Mouse (Mus musculus): ENCODE measurements around the gene Ski. TPM values are rescaled to one million over a fixed set of nuclear protein-coding genes. Genes with fewer than 3 reads are reported as not detected.

Ski gene
- total RNA-seq, 2 experiments from 2014 or later = 117 to 121 TPM

DNA sequence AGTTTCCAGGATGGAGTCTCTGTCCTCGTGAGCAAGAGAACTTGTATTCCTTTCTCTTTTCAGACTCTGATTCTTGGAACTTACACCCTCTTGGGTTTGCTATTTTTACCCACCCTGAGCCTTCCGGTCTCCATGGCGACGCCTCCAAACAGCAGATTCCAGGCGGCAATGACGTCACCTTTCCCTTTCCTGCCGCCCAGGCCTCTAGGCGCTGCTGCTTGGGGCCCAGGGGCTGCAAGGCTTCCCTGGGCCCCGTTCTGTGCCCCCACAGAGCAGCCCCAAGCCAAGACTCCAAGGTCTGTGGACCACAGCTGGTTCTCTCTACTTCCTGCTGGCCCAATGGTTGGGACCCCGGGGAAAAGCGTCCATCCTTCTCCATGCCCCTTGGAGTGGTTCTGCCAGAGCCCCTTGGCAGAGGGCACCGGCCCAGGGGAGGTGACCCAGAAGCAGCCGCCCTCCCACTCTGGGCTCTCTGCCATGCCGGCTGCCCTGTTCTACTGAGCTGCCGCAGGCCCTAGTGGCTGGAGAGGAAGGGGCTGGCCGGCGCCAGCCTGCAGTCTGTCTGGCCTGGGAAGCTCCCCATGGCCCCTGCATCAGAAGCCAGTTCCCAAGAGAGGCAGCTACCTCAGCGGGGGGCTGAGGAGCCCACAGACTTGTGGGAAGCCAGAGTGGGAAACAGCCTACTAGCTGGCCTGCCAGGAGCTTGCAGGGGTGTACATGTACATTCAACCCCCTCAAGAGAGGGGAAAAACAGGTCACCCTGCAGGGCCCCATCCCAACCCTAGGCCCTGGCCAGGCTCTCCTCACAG is 13.1 kb upstream of the Ski start:
- intact Hi-C loops (cut with DNase I) = no loop called here
- DNase-seq = peak; percentile 95

DNA sequence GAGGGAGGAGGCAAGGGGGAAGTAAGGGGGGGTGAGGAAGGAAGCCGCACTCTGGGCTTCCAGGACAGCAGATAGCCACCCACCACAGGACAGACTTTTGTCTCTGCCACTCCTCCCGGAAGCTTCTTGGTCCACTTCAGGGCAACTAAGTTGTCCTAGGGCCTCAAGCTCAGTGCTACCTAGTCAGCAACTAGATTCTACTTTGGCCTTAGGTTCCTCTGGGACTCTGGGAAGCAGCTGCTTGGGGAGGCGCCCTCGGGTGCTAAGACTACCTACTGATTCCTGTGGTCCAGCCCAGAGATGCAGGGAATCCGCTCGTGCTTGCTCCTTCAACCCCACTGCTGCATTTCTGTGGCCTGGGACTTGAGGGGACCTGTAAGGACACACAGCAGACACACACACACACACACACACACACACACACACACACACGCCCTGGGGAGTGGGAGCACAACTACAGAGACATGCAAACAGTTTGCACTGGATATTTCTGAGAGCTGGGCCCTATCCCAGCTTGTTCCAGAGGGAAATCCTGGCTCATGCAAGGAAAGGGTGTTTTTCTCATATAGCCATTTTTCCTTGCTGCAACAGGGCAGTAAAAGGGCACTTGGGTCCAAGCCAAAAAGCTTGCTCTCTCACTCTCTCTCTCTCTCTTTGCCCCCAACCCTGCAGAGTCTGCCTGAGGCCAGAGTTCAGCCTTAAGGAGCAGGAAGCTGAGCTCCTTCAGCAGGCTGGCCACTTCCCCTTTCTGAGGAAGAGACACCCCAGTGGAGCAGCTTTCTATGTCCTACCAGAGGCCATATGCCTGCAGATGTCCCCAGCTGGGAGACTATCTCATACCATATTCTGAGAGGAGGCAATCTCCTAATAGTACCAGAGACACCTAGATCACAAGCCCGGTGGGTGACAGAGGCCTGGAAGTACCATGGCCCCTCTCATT is 12.2 kb upstream of the Ski start:
- intact Hi-C loops (cut with DNase I) = no loop called here
- peak; percentile 22 for DNase-seq

DNA sequence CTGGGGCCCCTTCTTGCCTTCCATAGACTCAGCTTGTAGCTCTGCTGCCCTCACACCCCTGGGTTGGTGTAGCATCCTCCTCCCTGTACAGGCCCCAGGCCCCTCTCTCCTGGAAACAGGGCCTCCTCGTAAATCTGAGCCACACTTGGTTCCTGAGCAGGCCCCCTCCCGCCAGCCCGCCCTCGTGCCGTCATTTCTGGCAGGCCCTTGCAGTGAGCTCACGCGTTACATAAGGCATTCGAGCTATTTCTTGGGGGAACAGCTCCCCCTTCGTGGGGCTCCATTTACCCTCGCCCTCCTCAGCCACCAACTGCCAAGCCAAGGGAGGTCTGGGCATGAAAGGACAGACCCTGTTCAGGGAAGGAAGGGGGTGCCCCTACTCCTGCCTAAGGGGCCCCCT is 11.5 kb upstream of the Ski start:
- intact Hi-C loops (cut with DNase I) = no loop called here
- DNase-seq = peak; percentile 49

DNA sequence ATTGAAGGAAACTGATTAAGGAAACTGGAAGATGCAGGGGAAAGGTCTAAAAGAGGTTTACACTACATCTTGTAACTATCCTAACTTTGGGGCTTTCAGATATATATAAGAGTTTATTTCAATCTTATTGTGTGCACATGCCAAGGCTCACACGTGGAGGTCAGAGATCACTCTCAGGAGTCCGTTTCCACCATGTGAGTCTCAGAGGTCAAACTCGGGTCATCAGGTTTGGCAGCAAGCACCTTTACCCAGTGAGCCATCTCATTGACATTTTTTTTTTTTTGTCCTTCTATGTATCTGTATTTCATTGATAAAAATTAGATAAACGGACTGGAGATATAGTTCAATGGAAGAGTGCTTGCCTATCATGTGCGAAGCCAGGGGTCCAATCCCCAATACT is 6.1 kb upstream of the Ski start:
- intact Hi-C loops (cut with DNase I) = no loop called here
- DNase-seq = no peak

DNA sequence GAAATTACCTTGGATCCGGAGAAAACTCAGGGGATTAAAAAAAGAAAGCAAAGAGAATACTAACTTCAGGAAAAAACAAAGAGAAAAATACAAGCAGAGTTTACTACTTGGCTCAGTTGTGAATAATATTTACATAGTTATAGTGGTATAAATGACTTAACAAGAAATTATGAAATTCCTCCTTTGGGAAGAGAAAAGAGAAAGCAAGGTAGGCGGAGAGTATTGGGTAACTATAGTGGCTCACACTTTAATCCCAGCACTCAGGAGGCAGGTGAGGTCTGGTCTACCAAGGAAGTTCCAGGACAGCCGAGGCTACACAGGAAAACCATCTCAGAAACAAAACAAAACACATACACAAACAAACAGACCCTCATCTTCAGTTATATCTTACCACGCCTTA is 5.6 kb upstream of the Ski start:
- no peak for DNase-seq
- intact Hi-C loops (cut with DNase I) = no loop called here

GRCm38 (mm10) chr4:155225918-155226317 is 3.5 kb upstream of the Ski start:
- intact Hi-C loops (cut with DNase I) = no loop called here
- no peak for DNase-seq

DNA sequence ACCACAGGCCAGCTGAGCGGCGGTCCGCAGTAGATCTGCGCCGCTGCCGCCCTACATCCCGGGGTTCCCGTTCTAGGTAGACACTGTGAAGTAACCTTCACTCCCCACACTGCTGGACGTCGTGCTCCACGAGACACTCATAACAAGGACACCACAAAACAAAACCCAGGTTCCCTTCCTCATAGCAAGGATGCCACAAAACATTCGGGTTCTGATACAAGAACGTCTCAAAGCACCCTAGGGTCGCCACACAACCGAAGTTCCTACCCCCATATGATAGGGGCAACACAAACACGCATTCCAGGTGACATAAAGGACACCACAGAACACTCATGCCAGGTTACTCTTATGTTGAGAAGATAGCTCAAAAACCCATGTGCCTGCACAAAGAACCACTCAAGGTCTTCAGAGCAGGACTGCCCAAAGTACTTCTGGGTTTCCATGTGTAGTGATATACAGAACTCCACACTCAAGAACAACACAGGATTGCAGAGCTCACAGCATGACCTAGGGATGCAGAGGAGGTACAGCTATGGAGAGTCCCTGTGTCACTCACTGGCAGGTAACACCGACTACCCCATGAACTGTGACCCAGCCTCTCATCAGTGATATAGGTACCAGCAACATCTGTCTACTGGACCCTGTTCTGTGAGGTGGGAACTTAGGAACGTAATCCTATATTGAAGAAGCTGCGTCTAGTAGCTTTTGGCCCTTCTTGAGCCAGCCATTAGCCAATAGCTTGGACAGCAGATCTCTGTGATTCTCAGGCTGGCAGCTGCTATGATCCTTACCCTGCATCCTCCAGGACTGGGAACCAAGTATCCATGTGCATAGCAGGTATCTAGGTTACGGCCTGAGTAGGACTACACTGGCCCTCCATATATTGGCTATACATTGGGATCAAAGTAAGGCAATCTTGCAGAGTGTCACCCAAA is 1.5 kb upstream of the Ski start:
- intact Hi-C loops (cut with DNase I) = no loop called here
- no peak for DNase-seq

DNA sequence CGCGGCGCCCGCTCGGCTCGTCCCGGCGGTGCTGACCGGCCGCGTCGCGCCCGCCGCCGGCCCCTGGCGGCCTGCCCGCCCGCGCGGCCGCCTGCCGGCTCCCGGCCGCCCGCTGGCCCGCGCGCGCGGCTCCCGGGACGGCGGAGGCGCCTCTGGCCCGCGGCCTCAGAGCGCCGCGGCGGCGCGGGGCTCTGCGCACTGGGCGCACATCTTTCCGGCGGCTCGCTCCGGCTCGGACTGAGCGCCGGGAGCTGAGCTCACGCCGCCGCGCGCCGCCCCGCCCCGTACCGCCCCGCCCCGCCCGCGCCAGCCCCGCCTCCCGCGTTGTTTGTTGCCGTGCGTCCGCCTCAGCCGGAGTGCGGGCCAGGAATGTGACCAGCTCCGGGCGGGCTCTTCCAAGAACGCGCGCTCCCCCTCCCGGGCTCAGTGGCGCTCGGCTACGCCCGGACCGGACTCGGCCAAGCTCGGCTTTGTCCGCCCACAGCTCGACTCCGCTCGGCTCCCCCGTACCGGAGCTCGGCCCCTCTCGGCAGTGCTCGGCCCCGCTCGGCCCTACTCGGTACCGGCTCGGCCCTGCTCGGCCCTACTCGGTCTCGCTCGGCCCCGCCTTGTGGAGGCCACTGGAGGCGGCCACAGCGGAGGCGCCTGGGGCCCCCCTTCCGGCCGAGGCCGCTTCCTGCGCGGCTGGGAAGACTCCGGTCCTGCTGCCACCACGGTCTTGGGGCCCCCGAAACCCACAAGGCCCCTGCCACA is 625 bp upstream of the Ski start:
- peak; percentile 100 for DNase-seq

GRCm38 (mm10) chr4:155221599-155222551 is 517 bp downstream of the Ski start:
- peak; percentile 88 for DNase-seq
- intact Hi-C loops (cut with DNase I) = no loop called here

More for the DNA sequence above, 625 bp upstream of the Ski start:
- intact Hi-C loops (cut with DNase I) = no loop called here

DNA sequence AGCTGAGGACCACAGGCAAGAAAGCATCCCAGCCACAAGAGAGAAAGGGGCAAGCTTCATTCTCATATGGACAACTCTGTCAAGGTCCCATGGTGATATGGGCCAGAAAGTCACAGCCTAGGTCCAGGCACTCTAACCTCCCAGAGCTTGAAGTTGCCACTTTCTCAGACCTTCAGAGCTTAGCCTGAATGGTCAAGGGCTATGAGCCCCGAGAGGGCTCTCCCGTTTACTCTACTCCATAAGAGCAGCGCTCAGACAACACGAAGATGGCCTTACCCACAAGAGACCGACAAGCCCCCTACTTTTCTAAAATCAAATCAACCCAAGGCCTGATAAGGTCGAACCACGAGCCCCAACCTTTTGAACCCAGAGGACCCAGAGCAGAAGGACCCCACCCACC is 1.3 kb downstream of the Ski start:
- DNase-seq = no peak
- intact Hi-C loops (cut with DNase I) = no loop called here

DNA sequence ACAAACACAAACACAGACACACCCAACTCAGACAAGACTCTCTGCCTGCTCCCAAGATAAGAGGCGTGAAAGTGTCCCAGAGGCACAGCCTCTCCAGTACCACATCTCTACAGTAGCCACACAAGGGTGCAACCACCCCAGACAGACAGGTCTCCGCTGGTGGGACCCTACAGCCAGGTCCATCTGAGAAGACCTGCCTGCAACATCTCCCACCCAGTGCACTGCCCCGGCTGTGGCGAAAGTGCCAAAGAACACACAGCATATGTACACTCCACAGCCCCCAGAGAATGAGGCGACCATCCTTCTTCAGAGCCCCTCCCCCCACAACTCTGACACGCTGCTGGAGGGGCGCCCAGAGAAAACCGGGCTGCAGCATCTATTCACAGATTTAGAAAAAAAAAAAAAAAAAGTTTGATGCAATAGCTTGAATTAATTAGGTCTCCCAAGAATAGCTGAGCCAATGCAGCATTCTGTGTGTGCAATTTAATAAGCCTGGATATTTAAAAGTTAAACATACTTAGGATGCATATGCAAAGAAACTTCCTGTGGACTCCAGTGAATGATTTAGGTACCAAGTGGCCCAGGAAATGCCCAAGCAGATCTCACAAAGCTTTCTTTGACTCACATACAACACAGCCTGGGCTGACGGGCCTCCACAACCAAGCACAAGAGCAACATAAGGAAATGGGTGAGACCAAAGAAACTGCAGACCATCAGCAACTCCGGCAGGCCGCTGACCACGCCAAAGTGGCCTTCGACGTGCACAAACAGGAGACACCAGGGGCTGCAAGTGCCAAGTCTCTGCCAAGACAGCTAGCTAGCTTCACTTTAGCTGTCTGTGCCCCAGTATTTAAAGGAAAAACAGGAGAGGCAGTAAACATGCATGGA is 1.9 kb downstream of the Ski start:
- DNase-seq = peak; percentile 72
- intact Hi-C loops (cut with DNase I) = no loop called here

GRCm38 (mm10) chr4:155219271-155220212 is 2.9 kb downstream of the Ski start:
- intact Hi-C loops (cut with DNase I) = loop anchor here (5.0 kb wide), 2 partner anchors 47 to 67 kb away; no protein-coding TSS in a partner anchor
- no peak for DNase-seq

GRCm38 (mm10) chr4:155218104-155218732 is 4.2 kb downstream of the Ski start:
- intact Hi-C loops (cut with DNase I) = loop anchor here (5.0 kb wide), 2 partner anchors 46 to 66 kb away; no protein-coding TSS in a partner anchor
- no peak for DNase-seq

DNA sequence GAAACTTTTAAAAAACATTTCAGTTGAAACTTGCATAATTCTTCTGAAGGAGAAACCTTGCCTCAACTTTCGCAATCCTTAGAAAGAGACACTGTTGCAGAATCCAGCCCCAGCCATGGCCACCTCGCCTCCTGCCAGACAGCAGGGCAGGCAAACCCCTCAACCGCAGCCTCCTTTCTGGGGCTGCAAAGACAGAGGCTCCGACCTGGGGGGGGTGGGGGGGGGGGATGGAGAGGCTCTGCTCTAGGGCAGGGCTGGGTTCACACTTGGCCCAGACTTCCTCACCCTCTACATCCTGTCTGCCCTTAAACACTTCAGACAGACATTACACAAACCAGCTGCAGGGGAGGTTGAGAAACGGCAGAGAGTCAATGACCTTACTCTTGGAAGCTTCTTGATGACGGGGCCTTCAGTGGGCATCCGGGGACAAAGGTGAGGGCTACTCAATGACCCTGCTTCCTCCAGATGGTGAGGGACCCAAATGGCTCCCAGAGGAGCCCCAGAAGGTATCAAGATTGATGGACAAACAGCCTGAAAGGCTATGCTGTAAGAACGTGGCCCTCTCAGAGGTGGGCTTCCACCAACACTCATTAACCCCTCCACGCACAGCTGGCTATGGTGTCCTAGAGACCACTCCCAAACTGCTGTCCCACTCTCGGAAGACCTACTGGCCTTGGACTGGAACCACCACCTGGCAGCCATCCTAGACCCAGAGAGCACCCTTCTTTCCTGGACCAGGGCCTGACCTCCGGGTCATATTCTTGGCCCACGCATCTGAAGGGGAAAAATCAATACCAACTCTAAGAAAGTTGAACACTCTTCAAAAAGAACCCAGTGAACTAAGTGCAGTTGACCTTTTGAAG is 4.9 kb downstream of the Ski start:
- no peak for DNase-seq
- intact Hi-C loops (cut with DNase I) = loop anchor here (5.0 kb wide), 2 partner anchors 45 to 65 kb away; no protein-coding TSS in a partner anchor

All from left cerebral cortex, postnatal 4 days (tissue).